Mouse (Mus musculus) embryo, embryonic 9.5 days (tissue): ENCODE measurements around the gene Pole3.

Experiments
- DNase-seq: peaks from one replicate; pipeline ENCODE4 v3.0.0-alpha.2; 2017; ENCODE audit errors: extremely low spot score

Pole3 gene

DNA sequence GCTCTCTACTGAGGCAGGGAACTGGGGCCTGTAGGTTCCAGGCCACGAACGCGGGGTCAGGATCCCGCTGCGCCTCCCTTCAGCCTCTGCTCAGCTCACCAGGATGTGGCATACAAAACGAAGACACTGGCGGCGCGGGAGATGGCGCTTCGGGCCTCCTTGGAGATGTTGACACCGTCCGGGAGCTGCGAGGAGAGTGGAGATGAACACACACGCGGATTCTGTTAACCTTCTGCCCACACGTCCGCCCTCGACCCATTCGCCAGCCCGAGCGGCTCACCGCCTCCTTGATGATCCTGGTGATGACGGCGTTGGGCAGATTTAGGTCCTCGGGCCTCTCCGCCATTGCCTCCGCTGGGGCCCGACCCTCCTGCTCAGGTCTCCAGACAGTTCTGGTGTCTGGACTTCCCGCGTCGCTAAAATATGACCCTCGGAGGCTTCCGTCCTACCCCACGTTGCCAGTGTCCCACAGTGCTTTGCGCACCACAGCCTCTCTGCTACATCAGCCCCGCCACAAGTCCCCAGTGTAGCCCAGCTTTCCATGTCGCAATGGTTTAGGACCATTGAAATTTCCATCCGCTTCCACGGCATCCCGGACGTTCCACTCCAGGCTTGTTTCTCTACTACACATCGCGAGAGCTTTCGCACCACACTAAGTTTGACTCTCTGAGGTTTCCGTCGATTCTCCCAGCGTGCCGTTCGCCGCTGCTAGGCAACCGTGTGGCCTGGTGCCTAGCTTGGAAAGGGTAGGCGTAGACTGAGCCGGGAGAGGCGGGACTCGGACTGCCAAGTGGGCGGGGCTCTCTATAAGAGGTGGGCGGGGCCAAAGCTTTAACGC is at the start of gene Pole3, which contains the start of gene 4933430I17Rik:
TSS of gene Pole3 (minus strand) at position 418 of the 838 bp plus-strand sequence.
TSS of gene 4933430I17Rik (plus strand) at position 719 of the 838 bp plus-strand sequence.
- DNase-seq, result peak; percentile 97

- DNase-seq, result no peak
Measured at GRCm38 (mm10) chr4:62570029-62570428, 45.2 kb upstream of the Pole3 start.

DNA sequence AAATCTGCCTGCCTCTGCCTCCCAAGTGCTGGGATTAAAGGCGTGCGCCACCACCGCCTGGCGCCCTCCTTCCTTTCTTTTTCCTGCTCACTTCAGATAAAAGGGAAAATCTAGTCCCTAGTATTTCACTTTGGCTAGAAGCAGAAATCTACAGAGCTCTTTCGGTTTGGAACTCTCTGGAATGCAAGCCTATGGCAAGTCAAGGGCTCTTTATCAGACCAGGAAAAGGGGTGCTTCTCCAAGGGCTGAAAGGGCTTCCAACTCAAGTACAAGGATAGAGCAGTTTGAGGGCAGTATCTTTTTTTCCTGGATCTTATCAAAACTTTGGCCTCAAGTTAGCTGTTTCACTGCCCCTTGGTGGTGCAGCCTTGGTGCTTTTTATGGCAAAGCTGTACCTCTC is 44.7 kb upstream of the Pole3 start:
- DNase-seq, result no peak

GRCm38 (mm10) chr4:62568359-62568758 is 43.5 kb upstream of the Pole3 start:
- DNase-seq, result no peak

DNA sequence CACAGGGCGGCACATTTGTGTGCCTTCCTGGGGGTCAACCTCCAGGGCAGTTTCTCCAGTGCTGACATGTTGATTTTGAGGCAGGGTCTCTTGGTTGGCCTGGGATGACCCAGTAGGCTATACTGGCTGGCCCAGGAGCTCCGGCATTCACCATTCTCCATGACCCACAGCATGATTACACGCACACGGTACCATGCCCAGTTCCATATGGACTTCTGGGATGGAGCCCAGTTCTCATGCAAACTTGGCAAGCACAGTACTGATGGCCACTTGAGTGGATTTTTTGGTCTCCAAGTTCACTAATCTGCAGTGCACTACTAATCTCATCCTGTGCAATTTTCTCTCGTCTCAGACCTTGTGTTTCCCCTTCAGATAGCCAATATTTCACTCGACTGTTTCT is 42.8 kb upstream of the Pole3 start:
- DNase-seq, result no peak

GRCm38 (mm10) chr4:62566530-62566929 is 41.7 kb upstream of the Pole3 start:
- DNase-seq, result no peak

DNA sequence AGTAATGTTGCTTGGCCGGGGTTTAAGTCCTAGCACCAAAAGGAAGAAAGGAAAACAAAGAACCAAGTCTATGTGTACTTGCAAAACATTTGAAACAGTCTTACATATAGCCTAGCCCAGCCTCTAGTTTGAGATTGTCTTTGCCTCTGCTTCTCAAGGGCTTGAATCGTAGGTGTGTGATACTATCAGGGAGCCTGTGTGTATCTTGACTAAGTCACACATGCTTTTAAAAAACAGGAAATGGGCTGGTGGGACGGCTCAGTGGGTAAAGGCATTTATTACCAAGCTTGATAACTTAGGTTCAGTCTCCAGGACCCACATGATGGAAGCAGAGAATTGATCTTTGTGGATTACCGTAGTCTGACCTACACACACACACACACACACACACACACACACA is 37.1 kb upstream of the Pole3 start:
- no peak for DNase-seq

- no peak for DNase-seq
Measured at GRCm38 (mm10) chr4:62561630-62562001, 36.7 kb upstream of the Pole3 start.

DNA sequence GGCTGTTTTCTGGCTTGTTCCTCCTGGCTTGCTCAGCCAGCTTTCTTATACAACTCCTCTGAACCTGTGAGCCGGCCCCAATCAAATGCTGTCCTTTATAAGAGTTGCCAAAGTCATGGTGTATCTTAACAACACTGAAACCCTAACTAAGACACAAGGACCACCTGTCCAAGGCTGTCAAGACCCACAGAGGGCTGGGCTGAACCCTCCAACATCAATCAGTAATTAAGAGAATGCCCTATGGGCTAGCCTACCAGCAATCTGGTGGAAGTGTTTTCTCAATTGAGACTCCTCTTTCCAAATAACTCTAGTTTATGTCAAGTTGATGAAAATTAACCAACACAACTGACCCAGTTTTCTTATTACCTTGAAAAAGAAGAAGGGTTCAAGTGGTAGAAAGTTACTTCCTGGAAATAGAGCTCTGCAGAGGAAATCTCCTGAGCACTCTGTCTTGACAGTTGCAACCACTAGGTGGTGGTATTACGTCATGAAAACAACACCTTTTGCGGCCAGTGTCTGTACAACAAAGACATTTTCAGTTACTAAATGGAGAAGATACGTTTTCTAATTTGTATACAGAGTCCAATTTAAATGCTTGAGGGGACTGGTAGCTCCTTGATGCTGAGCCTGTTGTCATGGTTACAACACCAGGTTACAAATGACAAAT is 36.2 kb upstream of the Pole3 start:
- DNase-seq, result peak; percentile 74

DNA sequence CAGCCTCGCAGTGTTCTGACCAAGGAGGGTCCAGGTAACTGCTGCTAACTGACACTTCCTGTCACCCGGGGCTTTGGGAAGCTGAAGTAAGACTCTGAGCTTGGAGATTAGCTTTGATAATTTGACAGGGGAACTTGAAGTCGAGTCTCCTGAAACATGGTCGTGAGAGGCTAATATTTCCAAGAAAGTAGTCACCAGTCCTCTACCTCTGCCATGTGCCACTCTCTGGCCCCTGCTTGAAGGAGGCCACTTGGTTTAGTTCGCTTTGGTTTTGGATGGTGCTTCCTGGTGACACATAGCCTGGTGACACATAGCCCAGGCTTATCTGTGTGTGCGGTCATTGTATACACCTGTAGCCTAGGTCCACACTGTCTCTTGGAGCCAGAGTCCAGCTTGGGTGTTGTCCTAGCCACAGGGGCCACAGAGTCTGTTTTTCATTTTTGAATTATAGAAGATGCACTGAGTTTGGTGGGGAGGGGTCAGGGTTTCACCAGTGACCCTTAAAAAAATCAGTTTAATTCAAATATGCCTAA is 35.0 kb upstream of the Pole3 start, which contains the start of gene Rgs3:
TSS of gene Rgs3 (plus strand) at position 51 of the 533 bp plus-strand sequence.
- DNase-seq, result no peak

GRCm38 (mm10) chr4:62557436-62557835 is 32.6 kb upstream of the Pole3 start:
- no peak for DNase-seq

DNA sequence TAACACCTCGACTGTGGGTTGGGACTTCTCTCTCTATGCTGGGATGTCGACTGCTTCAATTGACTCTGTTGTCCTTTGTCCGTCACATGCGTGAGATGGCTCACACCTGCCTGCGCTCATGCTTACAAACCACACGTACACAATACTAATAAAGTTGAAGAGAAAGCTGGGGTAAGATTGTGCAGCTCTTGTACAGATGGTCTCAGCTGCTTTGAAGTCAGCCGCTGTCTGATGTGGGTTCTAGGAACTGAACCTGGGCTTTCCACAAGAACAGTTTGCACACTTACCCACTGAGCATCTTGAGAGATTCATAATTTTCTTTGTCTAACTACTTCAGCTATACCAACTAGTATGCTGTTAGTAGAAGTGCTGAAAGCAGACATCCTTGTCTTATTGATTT is 27.1 kb upstream of the Pole3 start:
- no peak for DNase-seq

GRCm38 (mm10) chr4:62544801-62545200 is 19.9 kb upstream of the Pole3 start:
- DNase-seq, result no peak

GRCm38 (mm10) chr4:62543782-62544181 is 18.9 kb upstream of the Pole3 start:
- DNase-seq, result no peak

DNA sequence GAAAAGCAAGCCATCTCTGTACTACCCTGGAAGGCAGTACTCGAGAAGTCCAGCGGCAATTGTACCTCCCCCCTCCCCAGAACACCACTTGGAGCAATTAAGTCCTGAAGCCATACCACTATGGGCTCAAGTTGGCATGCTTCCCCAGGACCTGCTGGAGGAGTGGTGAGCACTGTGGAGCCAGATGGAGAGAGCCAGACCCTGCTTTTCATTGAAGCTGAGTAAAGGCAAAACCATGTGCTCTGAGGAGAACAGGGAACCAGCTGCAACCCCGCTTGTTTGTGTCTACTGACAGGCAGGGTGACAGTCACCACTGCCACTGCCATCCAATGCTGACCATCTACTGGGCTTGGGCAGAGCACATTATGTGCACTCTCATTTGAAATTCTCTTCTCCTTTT is 16.9 kb upstream of the Pole3 start:
- no peak for DNase-seq

DNA sequence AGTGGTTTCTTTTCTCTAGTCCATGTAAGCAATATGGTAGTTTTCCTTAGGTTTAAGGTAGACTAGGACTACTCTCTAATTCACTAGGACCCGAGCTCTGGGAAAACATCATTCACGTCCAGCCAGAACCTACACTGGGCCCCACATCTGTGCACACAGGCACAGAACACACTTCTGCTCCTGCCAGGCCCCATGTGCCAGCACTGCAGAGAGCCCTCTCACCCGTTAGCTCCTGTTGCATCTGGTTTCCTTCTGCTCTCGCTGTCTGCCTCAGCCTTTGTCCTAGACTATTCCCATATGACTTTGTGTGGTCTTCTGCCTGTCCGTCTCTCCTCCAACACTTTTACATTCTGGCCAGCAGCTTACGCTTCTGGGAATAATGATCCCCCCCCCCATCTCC is 8.9 kb upstream of the Pole3 start:
- DNase-seq, result no peak

GRCm38 (mm10) chr4:62527655-62528054 is 2.8 kb upstream of the Pole3 start:
- DNase-seq, result no peak

DNA sequence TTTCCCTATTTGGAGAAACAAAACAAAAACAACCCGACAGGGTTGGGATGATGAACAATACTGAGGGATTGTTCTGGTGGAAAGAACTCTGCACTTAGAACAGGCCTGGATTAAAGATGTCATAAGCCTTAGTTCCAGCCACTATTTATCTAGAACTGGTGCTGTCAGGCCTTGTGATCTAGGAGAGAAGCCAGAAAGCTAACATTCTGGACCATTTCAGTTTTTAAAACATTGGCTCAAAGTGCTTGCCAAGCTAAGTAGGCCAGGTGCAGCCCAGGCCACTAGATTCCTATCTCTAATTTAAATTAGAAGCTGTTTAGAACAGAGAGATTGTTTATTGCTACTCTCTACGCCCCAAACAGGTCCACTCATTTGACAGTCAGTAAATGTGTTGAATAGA is 1.4 kb upstream of the Pole3 start:
- no peak for DNase-seq

DNA sequence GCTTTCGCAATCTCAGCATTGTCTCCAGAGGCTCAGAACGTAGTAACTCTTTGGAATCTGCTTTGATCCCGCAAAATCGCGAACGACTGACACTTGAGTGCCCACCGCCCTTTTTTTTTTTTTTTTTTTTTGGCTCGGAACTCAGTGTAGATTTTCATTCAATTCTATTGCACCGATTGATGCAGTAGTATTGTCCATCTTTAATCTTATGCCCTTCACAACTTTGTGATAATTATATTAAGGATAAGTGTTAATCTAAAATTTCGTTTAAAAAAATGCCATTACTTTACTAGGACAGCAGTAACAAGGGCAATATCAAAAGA is 582 bp upstream of the Pole3 start:
- no peak for DNase-seq

GRCm38 (mm10) chr4:62520892-62521400 is 3.9 kb downstream of the Pole3 start:
- DNase-seq, result no peak

GRCm38 (mm10) chr4:62519849-62520233 is 5.0 kb downstream of the Pole3 start, which contains the start of gene Alad:
Gene Alad, minus strand, starts transcription at chr4:62519918.
- DNase-seq, result peak; percentile 93

- DNase-seq, result no peak
Measured at GRCm38 (mm10) chr4:62519122-62519848, 5.6 kb downstream of the Pole3 start.
